Mouse (Mus musculus) cerebellum, adult 2 months (tissue): Measurements from ENCODE around the gene Prmt1.

Experiments used
- CTCF ChIP-seq: fragments of 200-500 bp; IDR thresholded peaks from 2 replicates; pipeline ENCODE4 v1.5.1; 2011; ENCODE audit warnings: low read depth, mild to moderate bottlenecking, control low read depth, low read length, moderate library complexity, borderline replicate concordance; ENCODE audit not compliant: insufficient read depth
- POLR2A ChIP-seq: fragments of 200-500 bp; IDR thresholded peaks from 2 replicates; pipeline ENCODE4 v1.6.1; 2011; ENCODE audit warnings: low read length, control low read depth, borderline replicate concordance; ENCODE audit not compliant: insufficient read depth

DNA sequence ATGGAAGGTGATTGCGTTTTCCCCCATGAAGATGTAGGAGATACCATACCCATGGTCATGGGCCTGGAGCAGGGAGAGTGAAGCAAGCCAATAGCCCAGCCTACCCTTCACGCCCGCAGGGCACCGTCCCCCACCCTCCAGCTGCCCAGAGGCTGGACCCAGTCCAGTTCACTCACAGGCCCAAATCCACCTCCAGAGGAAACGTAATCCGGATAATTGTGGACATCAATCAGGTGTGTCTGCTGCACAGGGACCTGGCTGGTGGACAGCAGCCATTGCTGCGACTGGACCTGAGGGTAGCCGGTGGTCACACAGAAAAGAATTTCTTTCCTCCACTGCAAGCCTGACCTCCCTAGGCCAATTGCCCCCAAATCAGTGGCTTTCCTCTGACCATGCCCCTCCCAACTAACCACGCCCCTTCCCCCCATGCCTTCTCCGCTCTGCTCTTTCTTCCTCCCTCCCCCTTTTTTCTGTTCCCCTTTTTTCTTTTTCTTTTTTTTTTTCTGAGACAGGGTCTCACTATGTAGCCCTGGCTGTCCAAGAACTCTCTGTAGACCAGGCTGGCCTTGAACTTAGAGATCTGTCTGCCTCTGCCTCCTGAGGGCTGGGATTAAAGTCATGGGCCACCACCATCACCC, 26.4 kb downstream of the Prmt1 start:
- TF ChIP-seq CTCF = no peak
- TF ChIP-seq POLR2A = no peak
